Mouse (Mus musculus) intestine, embryonic 14.5 days (tissue): ENCODE data around the gene Marc1. TPM values are rescaled to one million over a fixed set of nuclear protein-coding genes. Genes with fewer than 3 reads are reported as not detected.

Experiments used
- ATAC-seq: fragments of 200-750 bp; cut with Nextera tagmentation; replicated peaks from 2 replicates; pipeline ENCODE4 v1.8.0; 2017; ENCODE audit warnings: low read depth, moderate number of reproducible peaks, moderate TSS enrichment, moderate library complexity; ENCODE audit not compliant: low FRiP score, low TSS enrichment
- DNase-seq: peaks from one replicate; pipeline ENCODE4 v3.0.0-alpha.2; 2018; ENCODE audit warnings: low spot score
- H3K27ac ChIP-seq: fragments of 300-500 bp; sonication (generic); 2 replicates; pipeline ENCODE4 v1.5.1; 2014; ENCODE audit warnings: low read depth, mild to moderate bottlenecking, control low read depth
- H3K27me3 ChIP-seq: fragments of 300-500 bp; sonication (generic); replicated peaks from 2 replicates; pipeline ENCODE4 v1.6.1; 2014; ENCODE audit warnings: low read length, control low read depth; ENCODE audit not compliant: control insufficient read depth, insufficient read depth
- H3K36me3 ChIP-seq: fragments of 300-500 bp; sonication (generic); 2 replicates; pipeline ENCODE4 v1.6.1; 2014; ENCODE audit warnings: low read length, control low read depth; ENCODE audit not compliant: control insufficient read depth, insufficient read depth
- H3K4me1 ChIP-seq: fragments of 300-500 bp; sonication (generic); replicated peaks from 2 replicates; pipeline ENCODE4 v1.6.1; 2014; ENCODE audit warnings: low read length, control low read depth, mixed read lengths; ENCODE audit not compliant: control insufficient read depth, insufficient read depth
- H3K4me2 ChIP-seq: fragments of 300-500 bp; sonication (generic); 2 replicates; pipeline ENCODE4 v1.6.1; 2014; ENCODE audit warnings: low read length
- H3K4me3 ChIP-seq: fragments of 300-500 bp; sonication (generic); 2 replicates; pipeline ENCODE4 v1.5.1; 2014; ENCODE audit warnings: low read depth, low read length, control low read depth, mixed read lengths
- H3K9ac ChIP-seq: fragments of 300-500 bp; sonication (generic); 2 replicates; pipeline ENCODE4 v1.6.1; 2014; ENCODE audit warnings: mild to moderate bottlenecking, low read length
- H3K9me3 ChIP-seq: fragments of 300-500 bp; sonication (generic); 2 replicates; pipeline ENCODE4 v1.6.1; 2016; ENCODE audit warnings: low read length, control low read depth; ENCODE audit not compliant: control insufficient read depth
- whole genome bisulfite sequencing: fragments of 180-500 bp; shearing (Covaris S2); extraction: QIAGEN DNeasy Blood & Tissue Kit; methylation state at CpG from one replicate; pipeline ENCODE4 v1.1.7; 2014; 5-methylcytosine and 5-hydroxymethylcytosine counted together
- polyA plus RNA-seq: library from polyadenylated mRNA; unstranded; fragments of >200 nt; fragmentation: Nextera tagmentation; extraction: Ambion mirVana; gene quantifications from 2 replicates; pipeline ENCODE4 v1.2.1, GENCODE M21; 2014

The Marc1 gene
- polyA plus RNA-seq, 1 experiment from 2014 or later = 0.22 TPM

- no peak for ATAC-seq
- Histone ChIP-seq H3K9me3 (no peaks in the 10 kb centered on the region), H3K9ac (no peak overlapping the region), H3K36me3 (peaks cover 7% of the 10 kb centered on the region), H3K27me3 (peaks cover 15% of the 10 kb centered on the region), H3K27ac (no peak overlapping the region), H3K4me1 (peaks cover 9% of the 10 kb centered on the region), H3K4me2 (no peak overlapping the region), H3K4me3 (no peak overlapping the region)
- DNase-seq = no peak
- WGBS = 48% methylated on average over 15 of the region's 15 CpGs
These were observed 3.3 kb downstream of the Marc1 start for GRCm38 (mm10) chr1:184807627-184808417.

GRCm38 (mm10) chr1:184807123-184807522, 4.0 kb downstream of the Marc1 start:
- ATAC-seq (no peak), DNase-seq (no peak)
- H3K9ac ChIP-seq = no peak overlapping the region
- peaks cover under 1% of the 10 kb centered on the region; the same call in 1 of the 2 replicates for H3K36me3 ChIP-seq
- peaks cover 9% of the 10 kb centered on the region for H3K4me1 ChIP-seq
- no peaks in the 10 kb centered on the region for H3K9me3 ChIP-seq
- WGBS = 74% methylated on average over 7 of the region's 7 CpGs
- no peak overlapping the region for H3K27ac ChIP-seq
- no peak overlapping the region for H3K4me3 ChIP-seq
- peaks cover 15% of the 10 kb centered on the region for H3K27me3 ChIP-seq
- H3K4me2 ChIP-seq = no peak overlapping the region

- H3K4me2 ChIP-seq = no peak overlapping the region
- H3K36me3 ChIP-seq = no peaks in the 10 kb centered on the region
- H3K27ac ChIP-seq = no peak overlapping the region
- ATAC-seq (no peak), DNase-seq (no peak)
- H3K9ac ChIP-seq = no peak overlapping the region
- peaks cover 5% of the 10 kb centered on the region for H3K4me1 ChIP-seq
- peaks cover 14% of the 10 kb centered on the region for H3K27me3 ChIP-seq
- 91% methylated on average over 4 of the region's 4 CpGs for WGBS
- no peak overlapping the region for H3K4me3 ChIP-seq
- no peaks in the 10 kb centered on the region for H3K9me3 ChIP-seq
These were observed 5.4 kb downstream of the Marc1 start for GRCm38 (mm10) chr1:184805749-184806148.

GRCm38 (mm10) chr1:184793163-184793876, 17.8 kb downstream of the Marc1 start:
- Histone ChIP-seq H3K27ac (no peak overlapping the region), H3K9ac (peak overlapping the region; percentile 16; the same call in 1 of the 2 replicates), H3K9me3 (peaks cover 3% of the 10 kb centered on the region; the same call in 1 of the 2 replicates), H3K4me1 (peaks cover 8% of the 10 kb centered on the region; the same call in 1 of the 2 replicates), H3K27me3 (no peaks in the 10 kb centered on the region), H3K36me3 (no peaks in the 10 kb centered on the region), H3K4me2 (peak overlapping the region; percentile 31; the same call in 1 of the 2 replicates), H3K4me3 (no peak overlapping the region)
- DNase-seq (peak; percentile 81), ATAC-seq (peak; percentile 85)
- WGBS = 9% methylated on average over 27 of the region's 27 CpGs

GRCm38 (mm10) chr1:184791109-184791508, 20.0 kb downstream of the Marc1 start:
- ATAC-seq (no peak), DNase-seq (no peak)
- Histone ChIP-seq H3K27me3 (no peaks in the 10 kb centered on the region), H3K36me3 (no peaks in the 10 kb centered on the region), H3K4me2 (no peak overlapping the region), H3K4me1 (peaks cover 8% of the 10 kb centered on the region; the same call in 1 of the 2 replicates), H3K4me3 (no peak overlapping the region), H3K9me3 (no peaks in the 10 kb centered on the region), H3K9ac (no peak overlapping the region), H3K27ac (no peak overlapping the region)
- WGBS = 16% methylated on average over 2 of the region's 2 CpGs

- no peaks in the 10 kb centered on the region for H3K9me3 ChIP-seq
- H3K4me3 ChIP-seq = no peak overlapping the region
- DNase-seq = no peak
- H3K27ac ChIP-seq = no peak overlapping the region
- no peak overlapping the region for H3K9ac ChIP-seq
- ATAC-seq = no peak
- no peak overlapping the region for H3K4me2 ChIP-seq
- 67% methylated on average over 13 of the region's 13 CpGs for WGBS
- no peaks in the 10 kb centered on the region for H3K36me3 ChIP-seq
- H3K4me1 ChIP-seq = peaks cover 15% of the 10 kb centered on the region
- H3K27me3 ChIP-seq = no peaks in the 10 kb centered on the region
These were observed 24.5 kb downstream of the Marc1 start for GRCm38 (mm10) chr1:184786376-184787151.

GRCm38 (mm10) chr1:184783641-184784040, 27.5 kb downstream of the Marc1 start:
- 57% methylated on average over 4 of the region's 4 CpGs for WGBS
- H3K27ac ChIP-seq = no peak overlapping the region; the same call in 1 of the 2 replicates
- no peak overlapping the region for H3K9ac ChIP-seq
- no peaks in the 10 kb centered on the region for H3K27me3 ChIP-seq
- H3K4me2 ChIP-seq = no peak overlapping the region
- no peaks in the 10 kb centered on the region for H3K36me3 ChIP-seq
- ATAC-seq (no peak), DNase-seq (no peak)
- H3K9me3 ChIP-seq = no peaks in the 10 kb centered on the region
- peaks cover 33% of the 10 kb centered on the region for H3K4me1 ChIP-seq
- no peak overlapping the region for H3K4me3 ChIP-seq

GRCm38 (mm10) chr1:184782161-184782513, 29.0 kb downstream of the Marc1 start:
- DNase-seq (peak; percentile 74), ATAC-seq (peak; percentile 81)
- Histone ChIP-seq H3K4me1 (peaks cover 38% of the 10 kb centered on the region), H3K4me3 (no peak overlapping the region), H3K9ac (no peak overlapping the region), H3K27ac (peak overlapping the region; percentile 92), H3K36me3 (no peaks in the 10 kb centered on the region), H3K27me3 (no peaks in the 10 kb centered on the region), H3K4me2 (0 out of 2 replicates have a peak overlapping the region, but pooled peaks have one; percentile 8), H3K9me3 (no peaks in the 10 kb centered on the region)
- 10% methylated on average over 14 of the region's 14 CpGs for WGBS
